Mouse (Mus musculus) T-helper 1 cell (primary cell): ENCODE measurements at regions not wholly inside any gene's neighbourhood (a gene's known extent, or its start where the extent isn't known, plus 50 kb on each side); places are given as distances from the start of the nearest gene placed in this dataset.

Source experiments
- in situ Hi-C: fragments of 300-600 bp; cut with MboI, MseI; formaldehyde crosslinking; loops from one replicate; pipeline ENCODE4 v1.15.1; 2025; ENCODE audit warnings: high pct_unique_total_duplicates

DNA sequence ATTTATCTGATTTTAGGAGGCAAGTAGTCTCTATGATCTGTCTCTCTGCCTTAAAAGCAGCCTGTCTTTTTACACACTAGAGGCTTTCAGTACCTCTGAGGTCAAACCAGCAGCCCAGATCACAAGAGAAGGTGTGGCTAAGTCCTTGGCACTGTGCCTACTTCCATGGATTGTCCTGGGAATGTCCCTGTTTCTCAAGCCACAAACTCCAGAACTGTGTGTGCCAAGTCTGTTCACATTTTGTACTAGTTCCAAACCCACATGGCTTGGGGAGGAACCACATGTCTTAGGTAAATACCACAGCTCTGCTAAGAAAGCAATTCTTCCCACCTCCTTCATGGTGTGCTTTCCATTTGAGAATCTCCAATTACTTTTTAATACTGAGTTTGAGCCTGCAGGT lies 262.9 kb downstream of the Gm17267 start:
- in situ Hi-C loops = loop anchor here (10.0 kb wide), 1 partner anchor 1625 kb away; no protein-coding TSS in a partner anchor
